Mouse (Mus musculus) CH12F3 (cell line): ENCODE data around the gene Tifa.

Experiments used
- in situ Hi-C: fragments of 300-500 bp; cut with MboI; formaldehyde crosslinking; loops from 2 replicates; pipeline ENCODE4 v1.14.3; 2020; ENCODE audit warnings: low sequenced_read_pairs

Gene Tifa

GRCm38 (mm10) chr3:127789500-127790191 lies at the start of gene Tifa:
Gene Tifa (plus strand): TSS chr3:127789805.
- in situ Hi-C loops: no loop called here

GRCm38 (mm10) chr3:127741473-127741872 lies 48.1 kb upstream of the Tifa start:
- in situ Hi-C loops: no loop called here

GRCm38 (mm10) chr3:127743614-127744365 lies 45.8 kb upstream of the Tifa start:
- in situ Hi-C loops: no loop called here

- in situ Hi-C loops: no loop called here
These were observed 44.1 kb upstream of the Tifa start for GRCm38 (mm10) chr3:127745504-127745903.

- in situ Hi-C loops: no loop called here
These were observed 43.5 kb upstream of the Tifa start for GRCm38 (mm10) chr3:127745911-127746640.

GRCm38 (mm10) chr3:127748644-127749043 lies 41.0 kb upstream of the Tifa start:
- in situ Hi-C loops: no loop called here

- in situ Hi-C loops: no loop called here
These were observed 40.3 kb upstream of the Tifa start for GRCm38 (mm10) chr3:127749266-127749665.

GRCm38 (mm10) chr3:127749981-127750562 lies 39.5 kb upstream of the Tifa start:
- in situ Hi-C loops: loop anchor here (25.0 kb wide), 1 partner anchor 188 kb away; the partner anchor contains the start of genes Larp7 and Zgrf1

- in situ Hi-C loops: loop anchor here (25.0 kb wide), 1 partner anchor 194 kb away; the partner anchor contains the start of genes Larp7 and Zgrf1
These were observed 33.1 kb upstream of the Tifa start for GRCm38 (mm10) chr3:127756458-127756857.

GRCm38 (mm10) chr3:127757886-127758301 lies 31.7 kb upstream of the Tifa start:
- in situ Hi-C loops: loop anchor here (25.0 kb wide), 1 partner anchor 196 kb away; the partner anchor contains the start of genes Larp7 and Zgrf1

GRCm38 (mm10) chr3:127758806-127759205 lies 30.8 kb upstream of the Tifa start:
- in situ Hi-C loops: loop anchor here (25.0 kb wide), 1 partner anchor 197 kb away; the partner anchor contains the start of genes Larp7 and Zgrf1

- in situ Hi-C loops: loop anchor here (25.0 kb wide), 1 partner anchor 197 kb away; the partner anchor contains the start of genes Larp7 and Zgrf1
These were observed 30.4 kb upstream of the Tifa start for GRCm38 (mm10) chr3:127759212-127759611.

- in situ Hi-C loops: loop anchor here (25.0 kb wide), 1 partner anchor 200 kb away; the partner anchor contains the start of genes Larp7 and Zgrf1
These were observed 27.2 kb upstream of the Tifa start for GRCm38 (mm10) chr3:127762403-127762802.

GRCm38 (mm10) chr3:127763076-127763612 lies 26.5 kb upstream of the Tifa start:
- in situ Hi-C loops: loop anchor here (25.0 kb wide), 1 partner anchor 201 kb away; the partner anchor contains the start of genes Larp7 and Zgrf1

GRCm38 (mm10) chr3:127764541-127764940 lies 25.1 kb upstream of the Tifa start:
- in situ Hi-C loops: loop anchor here (25.0 kb wide), 1 partner anchor 202 kb away; the partner anchor contains the start of genes Larp7 and Zgrf1

GRCm38 (mm10) chr3:127765971-127766370 lies 23.6 kb upstream of the Tifa start:
- in situ Hi-C loops: loop anchor here (25.0 kb wide), 1 partner anchor 204 kb away; the partner anchor contains the start of genes Larp7 and Zgrf1

- in situ Hi-C loops: loop anchor here (25.0 kb wide), 1 partner anchor 207 kb away; the partner anchor contains the start of genes Larp7 and Zgrf1
These were observed 20.5 kb upstream of the Tifa start for GRCm38 (mm10) chr3:127769146-127769545.

GRCm38 (mm10) chr3:127780021-127780644 lies 9.5 kb upstream of the Tifa start, which contains the start of gene Alpk1:
Gene Alpk1 (minus strand): TSS chr3:127780527.
- in situ Hi-C loops: no loop called here

- in situ Hi-C loops: no loop called here
These were observed 8.7 kb upstream of the Tifa start for GRCm38 (mm10) chr3:127780921-127781320.
